10 mouse cellular contexts compared by ENCODE assay signal in the genomic region with DNA sequence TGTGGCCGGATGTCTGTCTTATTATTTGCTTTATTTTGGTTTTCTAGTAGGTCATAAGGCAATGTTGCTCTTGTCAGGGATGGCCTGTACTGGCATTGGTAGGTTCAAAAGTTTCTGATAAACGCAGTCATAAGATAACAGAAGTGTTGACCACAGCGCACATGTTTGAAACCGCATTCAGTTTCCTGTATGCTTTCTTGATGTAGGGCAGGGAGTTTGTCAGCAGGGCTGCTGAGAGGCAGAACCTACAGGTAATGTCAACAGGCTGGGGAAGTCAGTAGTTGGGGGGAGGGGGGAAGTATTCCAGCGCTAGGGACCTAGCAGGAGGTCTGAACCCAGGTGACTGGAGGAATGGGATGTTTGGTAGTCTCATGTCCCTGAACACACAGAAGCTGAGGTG. TPM values are rescaled to one million over a fixed set of nuclear protein-coding genes. Genes with fewer than 3 reads are reported as not detected.
DNase-seq lines count a peak whose midpoint lies in the region; ATAC-seq and TF ChIP-seq lines count a peak whose summit lies in the region.
"Had no signal": no experiment of that assay in that cellular context is flagged by ENCODE, and none has a peak within 500 bp of the region (broad histone marks: within the 10 kb centered on the region; RNA-seq: fewer than 3 reads in every experiment).

No protein-coding gene starts in this region.

- no peaks in the 10 kb centered on the region for H3K9me3 ChIP-seq in hindbrain, postnatal 0 days (ENCODE audit: low read length)
- H3K9me3 ChIP-seq: embryonic facial prominence, embryonic 12.5 days; megakaryocyte, embryonic 14.5 days had no signal

- H3K4me2 ChIP-seq in hindbrain, postnatal 0 days (ENCODE audit: low read depth, low read length) = no peak overlapping the region
- H3K4me2 ChIP-seq: embryonic facial prominence, embryonic 12.5 days had no signal

- no peaks in the 10 kb centered on the region for H3K27me3 ChIP-seq in liver, adult 2 months (ENCODE audit: control insufficient read depth, insufficient read depth, low read length)
- H3K27me3 ChIP-seq in hindbrain, postnatal 0 days (ENCODE audit: insufficient read depth, low read length) = no peaks in the 10 kb centered on the region
- H3K27me3 ChIP-seq: embryonic facial prominence, embryonic 12.5 days had no signal

- 14% methylated on average over 5 of the region's 5 CpGs for WGBS in liver, adult 2 months
- 73% methylated on average over 5 of the region's 5 CpGs for WGBS in hindbrain, postnatal 0 days

- peak overlapping the region; percentile 83 for H3K27ac ChIP-seq in liver, adult 2 months (replicated peaks; ENCODE audit: insufficient read depth, low read depth, low read length)
- H3K27ac ChIP-seq in hindbrain, postnatal 0 days = no peak overlapping the region
- H3K27ac ChIP-seq: embryonic facial prominence, embryonic 12.5 days had no signal

- H3K79me2 ChIP-seq in liver, adult 2 months (ENCODE audit: control insufficient read depth, insufficient read depth, low read length) = peaks cover 14% of the 10 kb centered on the region; the same call in 1 of the 2 replicates

- H3K4me1 ChIP-seq in liver, adult 2 months (ENCODE audit: control insufficient read depth, insufficient read depth, low read length) = peaks cover 26% of the 10 kb centered on the region
- H3K4me1 ChIP-seq in hindbrain, postnatal 0 days (ENCODE audit: insufficient read depth, low read length) = peaks cover 6% of the 10 kb centered on the region; the same call in 1 of the 2 replicates
- H3K4me1 ChIP-seq: embryonic facial prominence, embryonic 12.5 days had no signal

- peak overlapping the region; percentile 43; the same call in 1 of the 2 replicates for H3K9ac ChIP-seq in liver, adult 2 months (ENCODE audit: low read depth, low read length)
- no peak overlapping the region for H3K9ac ChIP-seq in hindbrain, postnatal 0 days (replicated peaks; ENCODE audit: low read length)
- H3K9ac ChIP-seq: embryonic facial prominence, embryonic 12.5 days had no signal

- DNase-seq in CD4-positive helper T cell, adult 2 months (ENCODE audit: low read depth, low spot score) = peak; percentile 87
- peak; percentile 66 to 75 for DNase-seq in CD8-positive naive resting alpha-beta T cell, adult 2 months (ENCODE audit: low read depth in 2 of 2, low spot score in 2 of 2)
- peak; percentile 59 for DNase-seq in liver, adult 2 months (ENCODE audit: extremely low read depth, low read depth, low spot score)
- DNase-seq in spleen, postnatal 36 days (ENCODE audit: low spot score in 2 of 2) = peak; percentile 45 to 52
- no peak for DNase-seq in cerebellum, postnatal 4 days (ENCODE audit: low spot score in 2 of 2)
- DNase-seq in frontal cortex, postnatal 25 days (ENCODE audit: low spot score in 2 of 2) = no peak
- no peak for DNase-seq in hindbrain, postnatal 0 days (ENCODE audit: low spot score)
- no peak for DNase-seq in adrenal gland, adult 8-10 months

- no peak overlapping the region for H3K4me3 ChIP-seq in liver, adult 2 months (ENCODE audit: insufficient read depth, low read depth, low read length)
- no peak overlapping the region for H3K4me3 ChIP-seq in hindbrain, postnatal 0 days (ENCODE audit: low read length)
- H3K4me3 ChIP-seq: embryonic facial prominence, embryonic 12.5 days; megakaryocyte, embryonic 14.5 days had no signal

- no peaks in the 10 kb centered on the region for H3K36me3 ChIP-seq in liver, adult 2 months (ENCODE audit: control insufficient read depth, insufficient read depth, low read length)
- H3K36me3 ChIP-seq in hindbrain, postnatal 0 days (ENCODE audit: insufficient read depth, low read length) = no peaks in the 10 kb centered on the region
- H3K36me3 ChIP-seq: embryonic facial prominence, embryonic 12.5 days had no signal

- no peak for TF ChIP-seq CTCF in liver, adult 2 months (IDR thresholded peaks at IDR 0.05; ENCODE audit: low read depth, low read length)
- TF ChIP-seq CTCF in hindbrain, postnatal 0 days (IDR thresholded peaks at IDR 0.05; ENCODE audit: low read depth) = no peak

- TF ChIP-seq POLR2A in liver, adult 2 months (IDR thresholded peaks at IDR 0.05; ENCODE audit: extremely low read depth, insufficient read depth, low read length) = no peak

- ATAC-seq in hindbrain, postnatal 0 days = no peak

RNA-seq across cellular contexts. Expression of a gene that starts 20.8 kb away (rescaled TPM):
- 2.7 and 3.6 TPM in 2 replicates for total RNA-seq in liver, adult 2 months (2014; rRNA removed)
- 4.5 and 4.8 TPM in 2 replicates for polyA plus RNA-seq in liver, adult 2 months (2012; rRNA removed)
- 12.8 and 13.9 TPM in 2 replicates for total RNA-seq in hindbrain, postnatal 0 days (2014; rRNA removed)
- polyA plus RNA-seq in hindbrain, postnatal 0 days (2015; fragmentation: Nextera tagmentation; extraction: Ambion mirVana) = 4.2 and 4.8 TPM in 2 replicates
- total RNA-seq in adrenal gland, adult 8-10 months (2022) = 10 to 100 TPM in 3 of 4 experiments, 1 to 10 TPM in 1; 7.9 to 10.8 (median 10.5) TPM

Comparison
In these comparisons a context has a peak if more than half of its experiments do, and no peak if none do; other contexts are left out.
1. DNase-seq: peak in CD4-positive helper T cell, adult 2 months (single experiment), CD8-positive naive resting alpha-beta T cell, adult 2 months (2 of 2), liver, adult 2 months (single experiment) and spleen, postnatal 36 days (2 of 2); none in cerebellum, postnatal 4 days (0 of 2), frontal cortex, postnatal 25 days (0 of 2), hindbrain, postnatal 0 days (single experiment) and adrenal gland, adult 8-10 months (single experiment).